Mouse (Mus musculus) CH12.LX (cell line): ENCODE measurements around the gene Slc28a1. TPM values are rescaled to one million over a fixed set of nuclear protein-coding genes. Genes with fewer than 3 reads are reported as not detected.

Experiments
- DNase-seq: peaks from one replicate; pipeline ENCODE4 v3.0.0-alpha.2; 2013; ENCODE audit errors: extremely low read depth
- H3K27ac ChIP-seq: 2 replicates; pipeline ENCODE4 v1.5.1; 2012; ENCODE audit warnings: low read depth, mild to moderate bottlenecking, control low read depth, moderate library complexity; ENCODE audit not compliant: insufficient read depth
- H3K27me3 ChIP-seq: replicated peaks from 2 replicates; pipeline ENCODE3; 2012; ENCODE audit warnings: inconsistent platforms
- H3K36me3 ChIP-seq, 2 experiments: replicated peaks in 1 of 2; 2 replicates each; pipeline versions ENCODE3 to v1.6.1; 2012; ENCODE audit warnings: inconsistent platforms in 1 of 2, low read length in 1 of 2, mild to moderate bottlenecking in 1 of 2, mixed read lengths in 1 of 2, moderate library complexity in 1 of 2; ENCODE audit not compliant: control insufficient read depth in 1 of 2, insufficient read depth in 1 of 2
- H3K4me1 ChIP-seq, 2 experiments: 2 replicates each; pipeline ENCODE4 v1.6.1; 2012; ENCODE audit warnings: inconsistent platforms in 1 of 2, moderate library complexity in 1 of 2; ENCODE audit not compliant: insufficient read depth in 2 of 2, control insufficient read depth in 1 of 2
- H3K4me2 ChIP-seq: 2 replicates; pipeline ENCODE4 v1.6.1; 2012; ENCODE audit warnings: low read depth, mild to moderate bottlenecking, control low read depth; ENCODE audit not compliant: poor library complexity, insufficient read depth, severe bottlenecking
- H3K4me3 ChIP-seq, 3 experiments: fragments of 150-350 bp in 1 of 3; sonication (generic) in 1 of 3; replicated peaks in 1 of 3; 2 replicates each; pipeline versions ENCODE3 to v1.5.1; 2011 to 2012; ENCODE audit warnings: low read depth in 2 of 3, low read length in 2 of 3, mild to moderate bottlenecking in 2 of 3, moderate library complexity in 2 of 3, control low read depth in 1 of 3, improper control_type of control experiment in 1 of 3, inconsistent platforms in 1 of 3, mixed read lengths in 1 of 3; ENCODE audit not compliant: poor library complexity in 1 of 3
- H3K79me2 ChIP-seq: replicated peaks from 2 replicates; pipeline ENCODE4 v1.6.1; 2012; ENCODE audit warnings: mild to moderate bottlenecking, moderate library complexity; ENCODE audit not compliant: control insufficient read depth, poor library complexity, insufficient read depth, severe bottlenecking; ENCODE audit errors: extremely low read depth
- H3K9ac ChIP-seq: 2 replicates; pipeline ENCODE4 v1.6.1; 2012; ENCODE audit warnings: low read depth, mild to moderate bottlenecking, control low read depth, moderate library complexity; ENCODE audit not compliant: insufficient read depth
- H3K9me3 ChIP-seq: replicated peaks from 2 replicates; pipeline ENCODE3; 2012; ENCODE audit warnings: low read length, inconsistent platforms, mixed read lengths
- BHLHE40 ChIP-seq: IDR thresholded peaks from 2 replicates; pipeline ENCODE4 v1.6.1; 2011; ENCODE audit warnings: mild to moderate bottlenecking, low read depth, low read length, improper control_type of control experiment
- CHD2 ChIP-seq: IDR thresholded peaks from 2 replicates; pipeline ENCODE4 v1.6.1; 2011; ENCODE audit warnings: low read length, improper control_type of control experiment
- E2F4 ChIP-seq: IDR thresholded peaks from 2 replicates; pipeline ENCODE4 v1.6.1; 2011; ENCODE audit warnings: low read depth, low read length, improper control_type of control experiment; ENCODE audit not compliant: insufficient replicate concordance
- EP300 ChIP-seq: IDR thresholded peaks from 2 replicates; pipeline ENCODE4 v1.6.1; 2011; ENCODE audit warnings: low read length, improper control_type of control experiment
- ETS1 ChIP-seq: conservative IDR thresholded peaks from 2 replicates; pipeline ENCODE4 v1.6.1; 2012; ENCODE audit warnings: low read depth, mild to moderate bottlenecking, inconsistent platforms, low read length, improper control_type of control experiment, moderate library complexity
- GABPA ChIP-seq: IDR thresholded peaks from 2 replicates; pipeline ENCODE4 v1.6.1; 2012; ENCODE audit warnings: low read depth, low read length, improper control_type of control experiment, inconsistent platforms; ENCODE audit not compliant: insufficient replicate concordance
- HCFC1 ChIP-seq: IDR thresholded peaks from 2 replicates; pipeline ENCODE4 v1.6.1; 2012; ENCODE audit warnings: low read depth, mild to moderate bottlenecking, inconsistent platforms, low read length, improper control_type of control experiment
- IRF4 ChIP-seq: IDR thresholded peaks from 2 replicates; pipeline ENCODE4 v1.6.1; 2014; ENCODE audit warnings: low read depth, mild to moderate bottlenecking, inconsistent platforms, low read length, improper control_type of control experiment
- JUN ChIP-seq: IDR thresholded peaks from 2 replicates; pipeline ENCODE4 v1.6.1; 2011; ENCODE audit warnings: low read depth, mild to moderate bottlenecking, low read length, improper control_type of control experiment, moderate library complexity; ENCODE audit not compliant: insufficient read depth
- KAT2A ChIP-seq: IDR thresholded peaks from 2 replicates; pipeline ENCODE4 v1.6.1; 2012; ENCODE audit warnings: low read length, improper control_type of control experiment, inconsistent platforms; ENCODE audit not compliant: insufficient replicate concordance
- MAX ChIP-seq: IDR thresholded peaks from 2 replicates; pipeline ENCODE4 v1.6.1; 2011; ENCODE audit warnings: low read length, improper control_type of control experiment
- MAZ ChIP-seq: IDR thresholded peaks from 2 replicates; pipeline ENCODE4 v1.6.1; 2012; ENCODE audit warnings: low read depth, mild to moderate bottlenecking, inconsistent platforms, low read length, improper control_type of control experiment, moderate library complexity
- MEF2A ChIP-seq: IDR thresholded peaks from 2 replicates; pipeline ENCODE4 v1.6.1; 2014; ENCODE audit warnings: low read depth, mild to moderate bottlenecking, inconsistent platforms, low read length, improper control_type of control experiment, borderline replicate concordance
- MXI1 ChIP-seq: IDR thresholded peaks from 2 replicates; pipeline ENCODE4 v1.6.1; 2011; ENCODE audit warnings: mild to moderate bottlenecking, low read depth, low read length, improper control_type of control experiment
- PAX5 ChIP-seq: IDR thresholded peaks from 2 replicates; pipeline ENCODE4 v1.6.1; 2012; ENCODE audit warnings: low read length, inconsistent platforms, mixed read lengths
- POLR2AphosphoS2 ChIP-seq: IDR thresholded peaks from 2 replicates; pipeline ENCODE4 v1.6.1; 2011; ENCODE audit warnings: low read depth, low read length, improper control_type of control experiment
- RCOR1 ChIP-seq: conservative IDR thresholded peaks from 2 replicates; pipeline ENCODE4 v1.6.1; 2012; ENCODE audit warnings: low read depth, mild to moderate bottlenecking, inconsistent platforms, low read length, improper control_type of control experiment
- SMC3 ChIP-seq: IDR thresholded peaks from 2 replicates; pipeline ENCODE4 v1.6.1; 2011; ENCODE audit warnings: low read depth, low read length, improper control_type of control experiment
- TBP ChIP-seq: conservative IDR thresholded peaks from 2 replicates; pipeline ENCODE4 v1.6.1; 2011; ENCODE audit warnings: low read depth, low read length, improper control_type of control experiment
- TCF12 ChIP-seq: IDR thresholded peaks from 2 replicates; pipeline ENCODE4 v1.6.1; 2014; ENCODE audit warnings: low read depth, mild to moderate bottlenecking, inconsistent platforms, low read length, improper control_type of control experiment
- UBTF ChIP-seq: IDR thresholded peaks from 2 replicates; pipeline ENCODE4 v1.6.1; 2012; ENCODE audit warnings: low read depth, mild to moderate bottlenecking, inconsistent platforms, low read length, improper control_type of control experiment, moderate library complexity
- USF1 ChIP-seq: IDR thresholded peaks from 2 replicates; pipeline ENCODE4 v1.6.1; 2014; ENCODE audit warnings: low read depth, mild to moderate bottlenecking, inconsistent platforms, low read length, improper control_type of control experiment
- USF2 ChIP-seq: conservative IDR thresholded peaks from 2 replicates; pipeline ENCODE4 v1.6.1; 2011; ENCODE audit warnings: low read depth, low read length, improper control_type of control experiment
- ZMIZ1 ChIP-seq: IDR thresholded peaks from 2 replicates; pipeline ENCODE4 v1.6.1; 2012; ENCODE audit warnings: low read depth, mild to moderate bottlenecking, inconsistent platforms, low read length, improper control_type of control experiment
- dilution Hi-C: fragments of 300-500 bp; cut with MboI; formaldehyde crosslinking; loops from 2 replicates; pipeline ENCODE4 v1.14.3; 2020; ENCODE audit warnings: low sequenced_read_pairs; ENCODE audit not compliant: extremely low pct_unique_long_range_greater_than_20kb, extremely low pct_ligation_motif_present
- in situ Hi-C: fragments of 300-500 bp; cut with MboI; formaldehyde crosslinking; loops from 3 replicates; pipeline ENCODE4 v1.14.3; 2019; ENCODE audit warnings: low sequenced_read_pairs, low pct_ligation_motif_present, low pct_unique_long_range_greater_than_20kb, mixed read lengths
- polyA plus RNA-seq: library from polyadenylated mRNA; unstranded; fragments of >175 nt; gene quantifications from 2 replicates; pipeline ENCODE4 v1.2.1, GENCODE M21; 2012; ENCODE audit warnings: low read depth; ENCODE audit not compliant: insufficient read length
- total RNA-seq, 2 experiments: library from RNA; depleted of rRNA; stranded (reverse); fragments of 300-350 nt in 1 of 2; fragments of >200 nt in 1 of 2; gene quantifications; 2 replicates each; pipeline ENCODE4 v1.2.3; 2012 to 2014

Slc28a1 gene
- total and polyA plus RNA-seq, 3 experiments, result 0.04 to 0.13 TPM; not detected in 1

- TF ChIP-seq SMC3, result no peak
- no peak for TF ChIP-seq USF2
- TF ChIP-seq UBTF, result no peak
- TF ChIP-seq ZMIZ1, result no peak
- TF ChIP-seq RCOR1, result no peak
- no peak for TF ChIP-seq GABPA
- TF ChIP-seq CHD2, result no peak
- no peak for TF ChIP-seq HCFC1
- no peak for TF ChIP-seq POLR2AphosphoS2
- TF ChIP-seq BHLHE40, result no peak
- TF ChIP-seq ETS1, result no peak
- TF ChIP-seq MAX, result no peak
- TF ChIP-seq EP300, result no peak
- no peak for TF ChIP-seq TBP
- no peak for TF ChIP-seq TCF12
- no peak for TF ChIP-seq KAT2A
- no peak for TF ChIP-seq PAX5
- Histone ChIP-seq H3K79me2 (no peaks in the 10 kb centered on the region), H3K4me3 (no peak overlapping the region), H3K9ac (no peak overlapping the region), H3K4me1 (peaks cover 0 to 19% of the 10 kb centered on the region in 2 experiments; a peak in 2 of 4 replicates), H3K27ac (no peak overlapping the region), H3K9me3 (no peaks in the 10 kb centered on the region), H3K27me3 (no peaks in the 10 kb centered on the region), H3K4me2 (no peak overlapping the region), H3K36me3 (no peaks in the 10 kb centered on the region)
- in situ Hi-C loops, result no loop called here
- dilution Hi-C loops, result no loop called here
- no peak for DNase-seq
These were observed 6.4 kb upstream of the Slc28a1 start for GRCm38 (mm10) chr7:81108226-81108625.

GRCm38 (mm10) chr7:81109717-81110651 is 4.6 kb upstream of the Slc28a1 start:
- dilution Hi-C loops (no loop called here), in situ Hi-C loops (no loop called here)
- no peaks in the 10 kb centered on the region for H3K9me3 ChIP-seq
- no peak overlapping the region for H3K4me2 ChIP-seq
- H3K4me1 ChIP-seq, result peaks cover 0 to 13% of the 10 kb centered on the region in 2 experiments; a peak in 2 of 4 replicates
- no peak overlapping the region for H3K27ac ChIP-seq
- no peaks in the 10 kb centered on the region for H3K79me2 ChIP-seq
- no peak for DNase-seq
- H3K27me3 ChIP-seq, result no peaks in the 10 kb centered on the region
- TF ChIP-seq HCFC1 (no peak), KAT2A (no peak), MEF2A (no peak), SMC3 (no peak), IRF4 (no peak), MXI1 (no peak), E2F4 (no peak), MAZ (no peak), POLR2AphosphoS2 (no peak), USF1 (no peak), JUN (no peak)
- no peak overlapping the region for H3K4me3 ChIP-seq
- H3K36me3 ChIP-seq, result no peaks in the 10 kb centered on the region
- H3K9ac ChIP-seq, result no peak overlapping the region
